Mouse (Mus musculus) adrenal gland, postnatal 25 days (tissue): ENCODE results near the gene Pds5a. TPM values are rescaled to one million over a fixed set of nuclear protein-coding genes. Genes with fewer than 3 reads are reported as not detected.

Source experiments
- DNase-seq: peaks from one replicate; pipeline ENCODE4 v3.0.0; 2021; ENCODE audit warnings: mixed read lengths
- total RNA-seq: library from RNA; stranded (reverse); gene quantifications from 2 replicates; pipeline ENCODE4 v1.2.3, GENCODE M21; 2021

The Pds5a gene
- total RNA-seq, 1 experiment from 2014 or later, result 121 TPM

DNA sequence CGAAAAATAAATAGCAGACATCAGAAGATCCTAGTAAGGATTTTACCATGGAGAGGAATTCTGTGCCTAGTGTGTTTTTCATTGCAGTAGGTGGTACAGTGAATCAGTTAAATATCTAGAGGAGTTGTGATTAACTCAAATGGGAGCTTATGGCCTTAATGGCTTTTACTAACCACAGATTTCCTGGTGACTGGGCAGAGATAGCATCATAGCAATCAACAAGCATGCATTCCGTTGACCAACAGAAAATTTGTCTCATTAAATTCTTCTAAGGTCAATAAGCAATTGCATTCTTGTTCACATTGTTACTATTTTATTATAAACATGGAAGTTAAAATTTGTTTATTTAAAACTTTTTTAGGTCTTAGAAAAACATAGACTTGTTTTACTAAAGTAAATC lies 132.6 kb downstream of the Pds5a start:
- no peak for DNase-seq

- DNase-seq, result no peak
Observed at GRCm38 (mm10) chr5:65561125-65561893, 136.8 kb downstream of the Pds5a start.

DNA sequence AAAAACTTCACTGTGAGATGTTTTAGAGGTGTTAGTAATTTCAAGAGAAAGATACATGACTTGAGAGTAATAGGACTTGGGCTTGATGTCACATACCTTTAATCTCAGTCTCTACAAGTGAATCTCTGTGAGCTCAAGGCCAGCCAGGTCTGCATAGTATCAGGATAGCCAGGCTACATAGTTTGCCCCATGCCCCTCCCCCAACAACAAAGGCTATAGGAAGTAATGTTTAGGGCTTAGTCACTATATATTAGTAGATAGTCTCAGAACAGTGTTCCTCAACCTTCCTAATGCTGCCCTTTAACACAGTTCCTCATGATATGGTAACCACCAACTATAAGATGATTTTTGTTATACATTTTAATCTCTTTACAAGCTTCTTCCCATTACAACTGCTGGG lies 141.0 kb downstream of the Pds5a start:
- no peak for DNase-seq

Other genes starting within 250 kb of the Pds5a start
- 10.4 TPM in 1 of 2 replicates, not detected in the other for gene Gm43552, start 205.4 kb downstream of the Pds5a start, total RNA-seq
- gene Smim14, start 161.1 kb downstream of the Pds5a start, total RNA-seq, result 129 and 151 TPM in 2 replicates
- 90.0 and 132 TPM in 2 replicates for gene Ube2k, start 161.0 kb downstream of the Pds5a start, total RNA-seq
- gene N4bp2, start 65.2 kb upstream of the Pds5a start, total RNA-seq, result 15.7 and 28.0 TPM in 2 replicates
- gene Rhoh, start 162.9 kb upstream of the Pds5a start, total RNA-seq, result 0.30 TPM in 1 of 2 replicates, not detected in the other
- not detected in 2 replicates for gene Chrna9, start 236.6 kb upstream of the Pds5a start, total RNA-seq